Mouse (Mus musculus) urinary bladder, postnatal 0 days (tissue): Measurements from ENCODE around the gene Arhgap32. TPM values are rescaled to one million over a fixed set of nuclear protein-coding genes. Genes with fewer than 3 reads are reported as not detected.

Experiments
- microRNA-seq: library from miRNA; unstranded; fragments of <30 nt; microRNA quantifications from one replicate; pipeline ENCODE4, GENCODE M21; 2016
- polyA plus RNA-seq: library from polyadenylated mRNA; unstranded; fragments of >200 nt; fragmentation: Nextera tagmentation; extraction: Ambion mirVana; gene quantifications from 2 replicates; pipeline ENCODE4 v1.2.1, GENCODE M21; 2015

Arhgap32 gene
- 6.9 and 8.3 TPM in 2 replicates for polyA plus RNA-seq

DNA sequence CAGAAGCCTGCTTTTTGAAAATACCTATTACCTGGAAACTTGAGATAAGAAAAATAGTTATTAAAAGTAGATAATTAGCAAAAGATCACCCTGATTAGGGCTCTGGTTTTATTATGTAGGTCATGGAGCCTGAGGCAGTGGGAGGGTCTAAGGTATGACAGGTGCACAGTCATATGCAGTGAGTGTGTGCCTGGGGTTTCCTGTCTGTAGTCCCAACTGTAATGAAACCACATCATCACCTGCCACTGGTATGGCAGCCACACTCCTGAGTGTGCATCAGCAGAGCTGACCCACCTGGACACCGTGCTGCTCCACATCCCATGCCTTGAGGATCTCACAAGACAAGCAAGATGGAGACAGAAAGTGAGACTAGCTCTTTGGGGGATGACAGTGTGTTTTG, at the start of gene Arhgap32:
Arhgap32 (plus strand) TSS at position 351 of the 400 bp plus-strand sequence.

Small RNAs within 50 kb of the gene (microRNA-seq; reads per million reads assigned to microRNA genes)
- not detected for gene Gm44453

Other genes starting within 250 kb of the Arhgap32 start
- 0.69 and 0.71 TPM in 2 replicates for gene Barx2, start 202.7 kb upstream of the Arhgap32 start, polyA plus RNA-seq
- 0.02 and 0.08 TPM in 2 replicates for gene Kcnj5, start 228.2 kb downstream of the Arhgap32 start, polyA plus RNA-seq